Mouse (Mus musculus): ENCODE results near the gene Helz. TPM values are rescaled to one million over a fixed set of nuclear protein-coding genes. Genes with fewer than 3 reads are reported as not detected.
"Not testable (repeated sequence)": the region's sequence is repeated elsewhere in the genome, so short reads cannot be mapped to it uniquely, and the experiment has no call there.

The Helz gene
- total RNA-seq (2021), result 10 to 100 TPM; 26.6 TPM
- long read RNA-seq, experiment 1, full-length matches to known transcripts, result 1 of 7 reads
- long read RNA-seq, experiment 1, partial matches to known transcripts, result 5 of 7 reads
- long read RNA-seq, experiment 1, other reads (novel, unspliced or antisense), result 1 of 7 reads
- long read RNA-seq, experiment 2, partial matches to known transcripts, result 4 of 6 reads
- long read RNA-seq, experiment 2, other reads (novel, unspliced or antisense), result 2 of 6 reads

DNA sequence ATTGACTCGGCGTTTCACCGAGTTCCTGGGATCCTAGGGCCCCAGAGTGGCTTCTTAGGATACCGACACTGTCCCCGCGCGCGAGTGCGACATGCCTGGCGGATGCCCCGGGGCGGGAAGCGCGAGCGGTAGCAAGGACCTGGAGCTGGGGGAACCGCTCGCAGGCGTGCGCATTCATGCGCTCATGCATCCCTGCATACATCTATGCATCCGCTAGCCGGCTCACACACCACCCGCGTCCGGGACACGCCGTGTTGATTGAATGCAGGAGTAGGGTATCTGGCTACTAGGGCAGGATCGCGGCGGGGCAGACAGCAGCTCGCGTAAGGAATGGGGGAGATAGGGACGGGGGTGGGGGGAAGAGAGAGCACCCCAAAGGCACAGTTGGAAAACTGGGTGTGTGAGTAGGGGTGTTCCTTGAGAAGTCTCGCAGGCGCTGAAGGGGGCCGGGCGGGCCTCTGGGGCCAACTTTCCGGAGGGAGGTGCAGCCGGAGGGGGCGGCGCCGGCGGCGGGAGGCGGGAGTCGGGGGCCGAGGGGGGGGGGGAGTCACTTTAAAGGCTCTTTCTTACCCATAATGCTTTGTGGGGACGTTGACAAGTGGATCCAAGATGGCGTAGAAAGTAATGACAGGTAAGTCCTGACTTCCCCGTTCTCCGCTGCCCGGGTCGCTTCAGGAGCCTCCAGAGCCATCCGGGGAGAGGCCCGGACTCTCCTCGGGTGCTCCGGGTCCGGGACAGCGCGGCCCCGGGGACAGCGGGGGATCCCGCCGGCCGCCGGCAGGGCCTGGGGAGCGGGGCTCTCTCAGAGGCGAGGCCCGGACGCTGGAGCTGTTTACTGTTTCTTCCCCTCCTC is at the start of gene Helz:
Helz (plus strand) TSS at position 580 of the 853 bp plus-strand sequence.
- DNase-seq (ENCODE audit: low spot score in 2 of 2), result peak; percentile 64 to 70

DNA sequence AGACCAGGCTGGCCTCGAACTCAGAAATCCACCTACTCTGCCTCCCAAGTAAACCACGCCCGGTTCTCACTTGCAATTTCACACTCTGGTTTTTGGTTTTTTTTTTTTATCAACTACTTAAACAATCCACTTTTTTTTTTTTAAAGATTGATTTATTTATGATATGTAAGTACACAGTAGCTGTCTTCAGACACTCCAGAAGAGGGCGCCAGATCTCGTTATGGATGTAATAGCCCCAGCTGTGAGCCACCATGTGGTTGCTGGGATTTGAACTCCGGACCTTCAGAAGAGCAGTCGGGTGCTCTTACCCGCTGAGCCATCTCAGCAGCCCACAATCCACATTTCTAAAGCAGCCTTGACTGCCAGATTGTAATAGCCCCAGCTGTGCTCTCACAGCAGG is 44.9 kb upstream of the Helz start:
- DNase-seq (ENCODE audit: low spot score in 2 of 2), result no peak

DNA sequence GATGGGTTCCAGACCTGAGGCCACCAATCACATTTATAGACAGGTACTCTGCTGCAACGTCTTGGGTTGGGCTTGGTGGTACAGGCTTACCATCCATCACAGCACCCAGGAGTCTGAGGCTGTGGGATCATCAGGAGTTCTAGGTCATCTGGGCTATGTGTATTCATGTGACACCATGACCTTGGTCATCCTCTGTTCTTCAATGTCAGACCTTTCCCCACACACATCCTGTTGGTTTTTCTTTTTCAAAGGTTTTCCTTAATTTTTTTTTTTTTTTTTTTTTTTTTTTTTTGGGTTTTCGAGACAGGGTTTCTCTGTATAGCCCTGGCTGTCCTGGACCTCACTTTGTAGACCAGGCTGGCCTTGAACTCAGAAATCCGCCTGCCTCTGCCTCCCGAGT is 43.4 kb upstream of the Helz start:
- DNase-seq (ENCODE audit: low spot score in 2 of 2), result not testable (repeated sequence)

DNA sequence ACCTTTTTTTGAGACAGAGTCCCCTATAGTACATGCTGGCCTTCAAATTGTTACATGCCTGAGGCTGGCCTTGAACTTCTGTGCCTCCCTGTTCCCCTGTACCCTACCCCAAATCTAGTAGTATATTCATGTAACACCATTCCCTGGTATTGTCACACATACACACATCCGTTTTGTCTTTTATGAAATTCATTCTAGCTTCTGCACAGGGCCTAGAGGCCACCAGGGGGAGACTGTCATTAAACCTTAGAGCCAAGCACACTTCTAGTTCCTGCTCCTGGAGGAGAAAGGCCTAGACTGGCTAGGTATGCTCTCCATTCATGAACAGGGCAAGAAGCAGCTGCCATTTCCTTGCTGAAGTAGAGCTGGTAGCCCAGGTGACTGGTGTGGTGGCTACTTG is 41.5 kb upstream of the Helz start:
- DNase-seq (ENCODE audit: low spot score in 2 of 2), result no peak

DNA sequence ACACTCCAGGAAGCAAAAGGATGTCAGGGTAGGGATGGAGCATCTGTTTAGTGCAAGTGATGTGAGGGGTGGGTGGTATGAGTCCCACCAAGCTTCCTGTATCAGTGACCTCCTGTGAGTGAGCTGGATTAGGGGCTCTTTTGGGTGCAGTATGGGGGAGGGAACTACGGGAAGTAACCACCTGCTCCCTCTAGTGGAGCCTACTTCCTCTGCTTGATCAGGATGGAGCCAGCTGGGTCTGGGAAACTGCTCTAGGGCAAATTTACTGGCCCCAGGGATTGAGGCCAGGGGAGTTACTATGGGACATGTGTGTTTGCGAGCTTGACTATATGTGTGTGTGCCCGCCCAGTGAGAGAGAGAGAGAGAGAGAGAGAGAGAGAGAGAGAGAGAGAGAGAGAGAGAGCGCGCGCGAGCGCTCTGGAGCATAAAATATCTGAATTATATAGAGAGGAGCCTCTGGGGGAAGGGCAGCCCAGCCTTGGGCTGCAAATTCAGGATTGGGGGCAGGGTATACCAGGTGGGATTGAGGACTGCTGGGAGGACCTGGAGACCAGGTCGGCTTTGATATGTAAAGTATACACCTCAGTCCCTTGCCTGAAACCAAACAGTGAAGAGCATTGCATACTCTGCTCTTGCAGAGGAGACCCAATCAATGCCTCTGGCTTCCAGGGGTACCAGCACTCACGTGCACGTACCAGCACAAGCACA is 37.9 kb upstream of the Helz start:
- DNase-seq (ENCODE audit: low spot score in 2 of 2), result no peak

DNA sequence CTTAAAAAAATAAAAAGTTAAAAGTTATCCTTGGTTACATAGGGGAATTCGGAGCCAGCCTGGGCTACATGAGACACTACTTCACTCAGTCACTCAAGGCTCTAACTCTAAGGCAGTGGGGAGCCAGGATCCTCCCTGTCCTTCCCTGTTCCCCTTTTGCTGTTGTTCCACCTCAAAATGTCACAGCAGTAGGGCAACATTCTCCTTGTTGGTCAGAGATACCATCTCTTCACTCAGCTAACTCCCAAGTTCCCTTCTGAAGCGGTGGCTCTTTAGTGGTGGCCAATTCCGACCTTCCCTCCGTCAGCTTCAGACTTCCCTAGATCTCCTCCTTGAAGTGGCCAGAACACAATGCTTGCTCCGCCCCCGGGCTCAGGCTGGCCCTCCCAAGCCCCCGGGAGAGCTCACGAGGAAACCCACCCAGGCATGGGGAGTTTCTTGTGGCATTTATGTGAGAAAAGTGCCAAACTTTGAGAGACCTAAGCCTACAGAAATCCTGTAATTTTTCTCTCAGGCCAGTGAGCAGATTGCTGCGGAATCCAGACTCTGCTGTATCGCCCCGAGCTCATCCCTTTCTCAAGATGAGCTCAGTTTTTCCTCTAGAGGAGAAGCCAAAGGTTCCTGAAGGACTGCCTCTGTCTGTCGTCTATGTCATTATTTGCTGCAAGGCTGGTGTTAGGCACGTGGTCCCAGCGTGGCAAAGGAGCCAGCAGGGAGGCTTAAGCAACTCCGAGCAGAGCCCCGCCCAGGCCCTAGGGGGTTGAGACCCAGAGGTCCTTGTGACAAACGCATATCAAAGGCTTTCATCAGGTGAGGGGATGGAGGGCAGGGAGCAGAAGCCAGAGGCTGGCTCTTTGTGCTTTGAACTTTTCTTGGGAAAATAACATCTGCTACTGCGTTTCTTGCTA is 37.1 kb upstream of the Helz start:
- DNase-seq (ENCODE audit: low spot score in 2 of 2), result peak in 1 of 2 experiments; percentile 23

DNA sequence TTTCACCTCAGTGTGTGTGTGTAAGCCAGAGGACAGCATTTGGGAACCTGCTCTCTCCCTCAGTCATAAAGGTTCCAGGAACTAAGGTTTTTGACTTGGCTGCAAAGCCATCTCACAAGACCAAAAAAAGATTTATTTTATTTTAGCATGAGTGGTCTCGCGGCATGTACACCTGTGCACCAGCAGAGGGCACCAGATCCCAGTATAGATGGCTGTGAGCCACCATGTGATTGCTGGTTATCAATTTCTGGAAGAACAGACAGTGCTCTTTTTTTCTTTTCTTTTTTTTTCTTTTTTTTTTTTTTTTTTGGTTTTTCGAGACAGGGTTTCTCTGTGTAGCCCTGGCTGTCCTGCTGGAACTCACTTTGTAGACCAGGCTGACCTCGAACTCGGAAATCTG is 35.8 kb upstream of the Helz start:
- peak; percentile 56 to 67 for DNase-seq (ENCODE audit: low spot score in 2 of 2)

DNA sequence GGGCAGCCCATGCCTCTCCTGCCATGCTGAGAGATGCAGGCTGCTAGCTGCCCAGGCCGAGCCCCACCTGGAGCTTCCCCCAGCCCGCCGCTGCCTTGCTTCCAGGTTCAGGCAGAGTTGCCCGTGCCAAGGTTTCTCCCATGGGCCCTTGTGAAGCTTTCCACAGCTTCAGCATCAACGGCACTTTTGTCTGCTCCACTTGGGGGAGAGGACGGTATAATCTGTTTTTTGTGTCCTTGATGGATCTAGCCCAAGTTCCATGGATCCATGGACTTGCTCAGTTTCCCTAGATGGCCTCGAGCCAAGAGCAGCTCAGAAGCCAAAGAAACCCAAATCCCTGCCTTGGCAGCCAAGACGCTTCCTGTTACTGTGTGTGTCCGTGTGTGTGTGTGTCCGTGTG is 34.7 kb upstream of the Helz start:
- no peak for DNase-seq (ENCODE audit: low spot score in 2 of 2)

DNA sequence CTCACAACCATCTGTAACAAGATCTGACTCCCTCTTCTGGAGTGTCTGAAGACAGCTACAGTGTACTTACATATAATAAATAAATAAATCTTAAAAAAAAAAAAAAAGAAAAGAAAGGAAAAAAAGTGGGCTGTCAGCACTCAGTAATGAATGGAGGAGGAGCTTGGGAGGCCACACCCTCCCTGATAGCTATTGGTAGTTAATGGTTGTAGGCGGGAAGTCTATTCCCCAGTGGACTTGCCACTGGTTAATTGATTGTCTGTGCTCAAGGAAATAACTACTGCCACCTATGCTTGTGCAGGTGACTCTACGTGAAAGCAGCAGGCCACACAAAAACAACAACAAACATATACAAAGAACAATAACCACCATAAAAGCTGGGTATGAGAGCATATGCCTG is 31.3 kb upstream of the Helz start:
- no peak for DNase-seq (ENCODE audit: low spot score in 2 of 2)

DNA sequence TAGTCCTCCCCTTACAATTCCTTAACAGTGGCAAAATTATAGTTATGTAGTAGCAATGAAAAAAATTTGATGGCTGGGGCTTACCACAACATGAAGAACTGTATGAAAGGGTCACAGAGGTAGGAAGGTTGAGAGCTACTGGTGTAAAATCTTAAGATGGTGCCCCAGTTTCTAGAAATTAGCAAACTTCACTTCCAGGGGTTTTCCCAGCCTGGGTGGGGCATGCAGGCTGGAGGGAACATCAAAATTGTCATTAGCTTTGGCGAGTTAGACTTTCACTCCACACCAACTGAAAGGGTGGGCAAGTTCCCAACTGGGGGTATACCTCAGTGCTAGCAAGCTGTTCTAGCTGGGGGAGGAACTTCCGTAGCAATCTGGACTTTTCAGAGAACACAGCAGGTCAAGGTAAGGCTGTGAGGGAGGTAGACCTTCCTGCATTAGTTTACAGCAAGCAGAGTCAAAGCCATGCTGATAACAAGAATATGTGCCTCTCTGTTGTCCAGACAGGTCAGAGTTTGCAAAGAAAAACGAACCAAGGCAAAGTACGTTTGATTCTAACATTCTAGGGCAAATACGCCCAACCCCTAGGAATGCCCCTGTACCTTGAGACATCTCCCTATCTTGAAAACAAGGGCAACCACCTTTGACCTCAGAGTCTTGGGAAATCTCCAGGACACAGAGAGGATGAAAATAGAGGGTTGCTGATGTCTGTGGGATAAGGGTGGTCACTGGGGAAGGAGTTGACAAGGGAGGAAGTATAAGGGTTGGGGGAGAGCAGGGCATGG is 28.9 kb upstream of the Helz start:
- no peak for DNase-seq (ENCODE audit: low spot score in 2 of 2)

DNA sequence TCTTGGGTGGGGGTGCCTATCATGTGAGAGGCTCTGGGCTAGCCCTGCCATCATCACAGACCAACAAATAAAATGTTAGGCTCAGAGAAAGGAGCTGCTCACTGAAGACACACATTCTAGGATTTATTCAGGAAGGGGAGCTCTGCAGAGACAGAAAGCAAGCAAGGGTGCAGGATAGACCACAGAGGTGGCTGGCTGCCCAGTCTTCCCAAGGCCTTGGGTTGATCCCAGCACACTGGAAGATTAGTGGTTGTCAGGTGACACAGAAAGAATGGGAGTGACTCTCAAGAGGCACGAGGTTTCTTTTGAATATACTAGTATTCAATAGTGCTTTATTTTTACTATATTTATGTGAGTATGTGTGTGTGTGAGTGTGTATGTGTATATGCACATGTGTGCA is 26.6 kb upstream of the Helz start:
- no peak for DNase-seq (ENCODE audit: low spot score in 2 of 2)

DNA sequence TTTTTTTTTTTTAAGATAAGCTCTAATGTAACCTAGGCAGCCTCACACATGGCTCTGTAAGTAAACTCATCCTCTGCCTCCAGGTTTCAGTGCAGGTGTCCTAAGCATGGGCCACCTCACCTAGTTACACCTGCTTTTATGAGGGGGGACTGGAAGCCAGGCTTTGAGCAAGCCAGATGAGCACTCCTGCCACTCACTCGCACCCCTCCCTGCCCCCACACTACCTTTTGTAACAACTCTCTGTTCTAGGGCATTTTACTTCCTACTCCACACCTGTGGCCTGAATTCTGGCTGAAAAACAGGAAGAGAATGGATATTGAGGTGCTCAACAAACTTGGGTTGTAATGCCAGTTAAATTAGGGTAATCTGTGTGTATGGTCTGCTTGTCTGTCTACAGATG is 22.8 kb upstream of the Helz start:
- DNase-seq (ENCODE audit: low spot score in 2 of 2), result no peak

DNA sequence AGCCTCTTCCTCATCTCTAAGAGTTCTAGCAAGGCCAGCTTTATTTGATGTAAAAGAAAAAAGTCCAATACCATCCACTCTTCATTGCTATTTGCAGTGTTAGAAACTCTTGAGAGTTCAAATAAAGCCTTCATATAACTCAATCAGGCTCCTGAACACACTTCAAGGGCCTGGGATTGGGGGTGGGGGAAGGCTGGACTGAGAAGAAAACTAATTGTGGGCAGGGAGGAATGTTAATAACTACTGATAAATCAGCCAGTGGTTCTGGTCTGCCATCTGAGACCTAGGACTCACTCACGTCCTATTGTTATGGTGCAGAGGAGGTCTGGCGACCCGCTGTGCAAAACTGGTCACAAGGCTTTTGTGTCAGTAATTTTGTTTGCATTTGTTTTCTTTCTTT is 20.1 kb upstream of the Helz start:
- DNase-seq (ENCODE audit: low spot score in 2 of 2), result no peak

DNA sequence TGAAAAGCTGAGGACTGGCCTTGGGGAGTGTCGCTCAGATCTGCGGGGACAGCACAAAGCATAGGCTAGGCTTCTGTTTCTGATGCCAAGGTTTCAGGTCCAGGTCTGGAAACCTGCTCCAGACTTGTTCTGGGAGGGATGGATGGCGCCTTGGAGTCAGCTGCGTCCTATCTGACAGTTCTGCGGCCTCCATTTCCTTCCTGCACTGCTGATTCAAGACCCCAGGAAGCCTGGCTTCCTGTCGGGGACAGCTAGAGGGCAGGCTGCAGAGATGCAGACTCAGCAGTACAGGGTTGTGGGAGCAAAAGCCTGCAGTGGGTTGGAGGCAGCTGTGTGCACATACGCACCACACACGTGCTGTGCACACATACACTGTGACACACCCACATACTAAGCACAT is 18.4 kb upstream of the Helz start:
- peak in 1 of 2 experiments; percentile 32 for DNase-seq (ENCODE audit: low spot score in 2 of 2)

DNA sequence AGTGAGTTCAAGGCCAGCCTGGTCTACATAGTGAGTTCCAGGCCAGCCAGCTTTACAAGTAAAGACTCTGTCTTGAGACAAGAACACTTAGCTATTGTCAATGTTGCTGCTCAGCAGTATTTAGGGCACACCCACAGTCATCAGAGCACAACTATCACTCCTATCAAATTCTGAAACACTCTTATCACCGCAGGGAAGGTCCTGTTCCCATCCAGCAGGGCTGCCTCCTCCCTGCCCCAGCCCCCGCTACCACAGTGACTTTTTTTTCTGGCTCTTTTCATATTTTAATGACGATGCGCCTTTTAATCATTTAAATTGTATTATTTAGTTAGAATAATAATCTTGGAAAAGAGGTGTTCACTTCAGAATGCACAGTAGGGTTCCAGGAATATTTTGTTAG is 16.3 kb upstream of the Helz start:
- DNase-seq (ENCODE audit: low spot score in 2 of 2), result no peak

DNA sequence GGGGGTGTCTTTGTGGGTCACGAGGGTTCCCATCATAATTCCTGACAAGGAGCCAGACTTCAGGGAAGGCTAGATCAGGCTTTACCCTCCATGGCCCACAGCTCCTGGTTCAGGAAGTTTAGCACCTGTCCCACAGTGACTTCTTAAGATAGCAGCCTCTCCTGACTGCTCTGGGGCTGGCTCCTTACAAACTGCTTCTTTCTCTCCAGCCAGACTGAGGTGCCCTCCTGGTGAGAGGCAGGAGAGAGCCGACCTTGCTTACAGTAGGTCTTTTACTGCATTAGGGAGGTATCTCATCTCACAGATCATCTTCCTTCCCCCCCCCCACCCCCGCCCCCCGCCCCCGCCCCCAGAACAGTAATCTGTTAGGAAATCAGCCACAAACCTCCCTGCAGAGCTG is 15.5 kb upstream of the Helz start:
- DNase-seq (ENCODE audit: low spot score in 2 of 2), result no peak

DNA sequence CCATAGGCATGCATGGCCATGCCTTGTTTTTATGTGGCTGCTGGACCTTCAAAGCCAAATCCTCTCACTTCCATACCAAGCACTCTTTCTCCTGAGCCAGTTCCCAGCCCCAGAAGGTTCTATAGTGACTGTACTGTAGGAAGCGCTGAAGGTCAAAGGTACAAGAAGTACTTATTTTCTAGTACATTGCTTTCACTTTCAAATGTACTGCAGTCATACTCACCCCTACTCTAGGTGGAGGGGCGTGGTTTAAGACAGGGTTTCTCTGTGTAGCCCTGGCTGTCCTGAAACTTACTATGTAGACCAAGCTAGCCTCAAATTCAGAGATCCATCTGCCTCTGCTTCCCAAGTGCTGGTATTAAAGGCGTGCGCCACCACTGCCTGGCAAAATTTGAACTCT is 8.7 kb upstream of the Helz start:
- DNase-seq (ENCODE audit: low spot score in 2 of 2), result no peak

DNA sequence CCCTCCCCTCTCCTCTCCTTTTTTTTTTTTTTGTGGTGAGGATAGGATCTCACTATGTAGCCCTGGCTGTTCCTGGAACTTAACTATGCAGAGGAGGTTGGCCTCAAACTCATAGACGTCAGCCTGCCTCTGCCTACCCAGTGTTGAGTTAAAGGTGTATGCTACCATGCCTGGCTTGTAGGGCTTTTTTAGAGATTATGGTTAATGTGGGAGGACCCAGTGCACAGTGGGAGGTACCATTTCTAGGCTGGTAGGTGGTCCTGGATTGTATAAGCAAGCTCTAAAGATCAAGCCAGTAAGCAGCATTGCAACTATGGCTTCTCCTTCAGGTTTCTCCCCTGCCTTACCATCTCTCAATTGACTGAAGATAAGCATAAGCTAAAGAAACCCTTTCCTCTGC is 7.4 kb upstream of the Helz start:
- no peak for DNase-seq (ENCODE audit: low spot score in 2 of 2)

DNA sequence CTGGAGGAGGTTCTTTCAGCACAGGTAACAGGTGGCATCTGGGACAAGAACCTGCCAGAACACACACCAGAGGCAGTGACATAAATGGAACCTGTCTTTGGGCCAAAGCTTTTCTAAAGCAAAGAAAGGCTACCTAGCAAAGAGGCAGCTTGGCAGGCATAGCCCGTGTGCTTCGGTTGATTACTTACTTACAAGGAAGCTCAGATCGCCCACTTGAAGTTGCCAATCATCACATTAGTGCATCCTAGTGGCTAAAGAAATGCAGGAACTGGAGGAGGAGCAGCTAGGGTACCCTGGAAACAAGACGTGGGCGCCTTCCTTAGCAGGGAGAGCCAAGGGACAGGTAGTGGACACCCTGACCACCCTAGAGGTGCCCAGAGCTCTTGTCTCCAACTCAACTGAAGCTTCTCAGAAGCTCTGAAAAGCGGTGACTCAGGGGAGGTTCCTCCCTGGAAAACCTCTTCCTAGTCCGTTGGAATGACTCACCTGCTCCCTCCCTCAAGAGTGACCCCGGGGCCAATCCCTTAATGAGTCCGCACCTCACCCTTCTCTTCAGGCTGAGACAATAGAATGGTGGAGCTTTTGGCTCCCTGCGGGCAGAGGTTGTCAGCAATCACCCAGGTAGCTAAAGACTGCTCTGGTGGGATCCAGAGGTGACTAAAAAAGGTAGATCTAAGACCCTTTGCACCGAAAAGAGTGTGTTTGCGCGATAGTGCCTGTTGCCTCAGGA is 1.8 kb upstream of the Helz start:
- DNase-seq (ENCODE audit: low spot score in 2 of 2), result no peak
